Mouse (Mus musculus) thymus, adult 18-20 months (tissue): ENCODE results near the gene Dnttip1.

Experiments used
- DNase-seq, 2 experiments: peaks; one replicate each; pipeline ENCODE4 v3.0.0; 2022; ENCODE audit warnings: mixed read lengths in 2 of 2

The Dnttip1 gene

GRCm38 (mm10) chr2:164806614-164807013, 60.8 kb downstream of the Dnttip1 start:
- DNase-seq = no peak

GRCm38 (mm10) chr2:164813557-164813956, 67.8 kb downstream of the Dnttip1 start:
- no peak for DNase-seq

- no peak for DNase-seq
These were observed 69.6 kb downstream of the Dnttip1 start for GRCm38 (mm10) chr2:164815348-164815747.

- no peak for DNase-seq
These were observed 70.0 kb downstream of the Dnttip1 start for GRCm38 (mm10) chr2:164815821-164816220.

GRCm38 (mm10) chr2:164817206-164817605, 71.4 kb downstream of the Dnttip1 start:
- no peak for DNase-seq

- DNase-seq = no peak
These were observed 71.9 kb downstream of the Dnttip1 start for GRCm38 (mm10) chr2:164817703-164818102.
